Mouse (Mus musculus) spleen, postnatal 36 days (tissue): ENCODE results near the gene Aif1l.
A peak's percentile ranks its signal among the peaks of the same experiment; 100 is the strongest.

Experiments used
- DNase-seq, 2 experiments: peaks; one replicate each; pipeline ENCODE4 v3.0.0; 2022; ENCODE audit warnings: low spot score in 2 of 2, mixed read lengths in 1 of 2

Aif1l gene

GRCm38 (mm10) chr2:31952236-31952635 lies 2.3 kb downstream of the Aif1l start:
- DNase-seq: no peak

- no peak for DNase-seq
Observed at GRCm38 (mm10) chr2:31952725-31953124, 2.8 kb downstream of the Aif1l start.

DNA sequence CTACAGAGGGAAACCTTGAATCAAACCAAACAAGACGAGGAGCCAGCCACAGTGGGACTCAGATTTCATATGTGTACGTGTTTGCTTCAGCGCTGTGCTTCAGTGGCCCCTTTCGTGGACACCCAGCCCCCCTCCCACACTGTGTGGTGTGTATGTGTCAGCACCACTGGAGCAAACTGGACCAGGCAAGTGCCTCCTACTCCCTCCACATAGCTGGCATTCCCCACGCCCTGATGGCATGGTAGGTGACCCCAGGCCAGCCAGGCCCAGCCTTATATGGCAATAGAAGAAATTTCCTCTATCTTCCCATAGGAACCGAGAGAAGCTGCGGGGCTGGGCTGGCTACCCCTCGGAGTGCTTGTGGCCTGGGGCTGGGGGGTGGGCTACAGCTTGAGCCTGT lies 3.7 kb downstream of the Aif1l start:
- DNase-seq: no peak

- DNase-seq: no peak
Observed at GRCm38 (mm10) chr2:31954779-31955181, 4.8 kb downstream of the Aif1l start.

DNA sequence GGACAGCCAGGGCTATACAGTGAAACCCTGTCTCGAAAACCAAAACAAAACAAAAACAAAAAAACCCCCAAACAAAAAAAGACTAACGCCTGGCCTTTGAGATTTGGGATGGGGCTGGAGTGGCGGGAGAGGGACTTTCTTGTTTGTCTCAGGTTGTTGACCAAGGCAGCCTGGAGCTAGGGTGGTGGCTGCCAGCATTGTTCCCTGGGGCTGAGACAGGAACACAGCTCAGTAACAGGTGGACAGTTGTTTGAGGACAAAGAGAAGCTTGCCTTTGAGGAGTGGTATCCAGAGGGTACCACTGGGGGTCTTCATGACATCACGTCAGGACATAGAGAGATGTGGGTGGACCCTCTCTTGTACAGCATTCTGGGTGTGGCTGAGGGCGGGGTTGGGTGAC lies 5.7 kb downstream of the Aif1l start:
- DNase-seq: no peak

GRCm38 (mm10) chr2:31957211-31957610 lies 7.3 kb downstream of the Aif1l start:
- DNase-seq: no peak

- DNase-seq: no peak
Observed at GRCm38 (mm10) chr2:31960986-31961385, 11.0 kb downstream of the Aif1l start.

- no peak for DNase-seq
Observed at GRCm38 (mm10) chr2:31961791-31962222, 11.9 kb downstream of the Aif1l start.

GRCm38 (mm10) chr2:31962501-31963224 lies 12.7 kb downstream of the Aif1l start:
- no peak for DNase-seq

DNA sequence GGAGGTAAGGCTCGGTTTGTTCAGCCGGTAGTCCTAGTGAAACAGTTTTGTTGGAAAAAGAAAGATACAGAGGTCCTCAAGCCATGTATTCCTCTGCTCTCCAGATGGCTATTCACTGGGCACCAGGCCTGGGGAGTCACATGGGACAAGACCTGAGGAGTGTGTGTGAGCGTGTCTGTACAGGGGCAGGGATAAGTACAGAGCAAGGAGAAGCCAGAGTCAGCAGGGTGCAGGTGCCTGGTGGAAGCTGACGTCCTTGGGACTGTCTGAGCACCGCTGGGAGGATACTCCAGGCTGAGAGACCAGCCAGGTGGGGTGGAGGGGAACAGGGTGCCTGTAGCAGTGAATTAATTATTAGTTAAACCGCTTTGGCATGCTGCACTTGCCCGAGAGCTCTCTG lies 13.6 kb downstream of the Aif1l start:
- DNase-seq: no peak

DNA sequence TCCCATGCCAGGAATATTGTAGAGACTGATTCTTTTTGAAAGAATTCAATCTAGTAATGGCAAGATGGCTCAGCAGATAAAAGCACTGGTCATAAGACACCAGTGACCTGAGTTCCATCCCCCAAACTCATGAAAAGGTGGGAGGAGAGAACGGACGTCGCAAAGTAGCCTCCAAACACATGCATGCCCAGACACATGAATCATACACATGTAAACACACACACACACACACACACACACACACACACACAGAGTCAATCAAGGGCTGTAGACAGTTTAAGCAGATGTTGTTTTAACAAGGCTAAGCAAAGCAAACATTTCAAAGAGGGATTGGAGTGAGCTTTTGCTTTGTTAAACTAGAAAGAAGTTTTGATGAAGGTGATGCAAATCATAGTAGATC lies 14.3 kb downstream of the Aif1l start:
- DNase-seq: no peak

DNA sequence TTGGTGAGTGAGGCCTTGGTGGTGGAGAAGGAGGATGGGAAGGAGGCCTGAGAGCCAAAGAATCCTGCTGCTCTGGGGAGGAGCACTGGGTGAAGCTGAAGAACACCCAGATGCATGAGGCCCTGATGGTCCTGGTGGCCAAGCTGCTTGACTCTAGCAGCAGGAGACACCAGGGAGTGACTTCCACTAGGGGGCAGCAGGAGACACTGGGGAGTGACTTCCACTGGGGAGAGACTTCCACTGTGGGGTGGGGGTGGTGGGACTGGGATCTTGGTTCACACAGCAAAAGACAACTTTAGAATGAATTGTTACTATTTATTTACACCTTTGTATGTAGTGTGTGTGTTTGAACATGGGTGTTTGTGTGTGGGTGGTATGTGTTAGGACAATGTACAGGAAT lies 15.2 kb downstream of the Aif1l start:
- DNase-seq: peak; percentile 26 to 47

- DNase-seq: no peak
Observed at GRCm38 (mm10) chr2:31966801-31967200, 16.9 kb downstream of the Aif1l start.

- DNase-seq: no peak
Observed at GRCm38 (mm10) chr2:31972589-31972988, 22.6 kb downstream of the Aif1l start.

- peak; percentile 99 for DNase-seq
Observed at GRCm38 (mm10) chr2:31974141-31974808, 24.3 kb downstream of the Aif1l start, which contains the start of gene Nup214. Gene Nup214 (plus strand): TSS chr2:31974436.

DNA sequence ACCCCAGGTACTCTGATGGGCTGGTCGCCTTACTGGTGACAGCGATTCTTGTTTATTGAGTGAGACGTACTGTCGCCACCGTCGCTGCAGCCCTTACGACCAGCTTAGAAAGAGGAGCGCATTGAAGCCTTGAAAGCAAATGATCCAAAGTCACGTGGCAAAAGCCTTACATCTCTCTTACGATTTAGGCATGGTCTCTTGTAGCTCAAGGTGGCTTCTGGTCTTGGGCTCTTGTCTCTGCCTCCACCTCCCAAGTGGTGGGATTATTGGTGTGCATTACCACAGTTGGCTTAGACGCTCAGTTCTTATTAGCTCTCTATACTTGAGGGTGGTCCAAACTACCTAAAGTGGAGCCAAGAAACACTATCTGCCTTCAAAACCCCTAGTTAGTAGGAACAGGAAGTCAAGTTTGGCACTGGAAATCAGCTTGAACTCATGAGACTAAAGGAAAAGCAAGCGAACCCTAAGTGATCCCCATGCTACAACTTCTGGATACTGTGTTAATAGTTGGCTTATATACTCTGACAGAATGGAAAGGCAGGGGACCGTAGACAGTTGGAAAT lies 25.0 kb downstream of the Aif1l start:
- no peak for DNase-seq

GRCm38 (mm10) chr2:31987774-31988173 lies 37.8 kb downstream of the Aif1l start:
- no peak for DNase-seq

- DNase-seq: no peak
Observed at GRCm38 (mm10) chr2:31990961-31991360, 41.0 kb downstream of the Aif1l start.

- no peak for DNase-seq
Observed at GRCm38 (mm10) chr2:31994896-31995295, 45.0 kb downstream of the Aif1l start.

GRCm38 (mm10) chr2:31996060-31996459 lies 46.1 kb downstream of the Aif1l start:
- DNase-seq: no peak

- DNase-seq: no peak
Observed at GRCm38 (mm10) chr2:31997539-31997938, 47.6 kb downstream of the Aif1l start.

- no peak for DNase-seq
Observed at GRCm38 (mm10) chr2:31998443-31998842, 48.5 kb downstream of the Aif1l start.

DNA sequence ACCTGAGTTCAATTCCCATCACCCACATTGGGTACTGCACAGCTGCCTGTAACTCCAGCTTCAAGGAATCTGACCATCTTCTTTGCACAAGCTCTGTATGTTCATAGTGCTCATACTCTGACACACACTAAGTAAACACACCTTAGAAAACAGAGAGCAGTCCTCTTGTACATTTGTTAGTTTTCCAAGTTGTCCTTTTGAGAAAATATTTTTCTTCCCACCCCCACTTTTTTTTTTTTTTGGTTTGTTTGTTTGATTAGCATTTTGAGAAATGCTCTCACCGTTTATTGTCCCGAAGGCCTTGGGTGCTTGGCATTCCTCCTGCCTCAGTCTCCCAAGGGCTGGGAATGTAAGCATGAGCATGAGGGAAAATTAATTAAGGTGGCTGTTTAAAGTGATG lies 58.4 kb downstream of the Aif1l start:
- no peak for DNase-seq
